Mouse (Mus musculus) telencephalon, adult 2 months (tissue): ENCODE results near the gene Polr2l.
"Not testable (repeated sequence)": the region's sequence is repeated elsewhere in the genome, so short reads cannot be mapped to it uniquely, and the experiment has no call there.

Experiments
- DNase-seq: peaks from one replicate; pipeline ENCODE4 v3.0.0-alpha.2; 2011; ENCODE audit warnings: low read depth, low spot score

Polr2l gene

DNA sequence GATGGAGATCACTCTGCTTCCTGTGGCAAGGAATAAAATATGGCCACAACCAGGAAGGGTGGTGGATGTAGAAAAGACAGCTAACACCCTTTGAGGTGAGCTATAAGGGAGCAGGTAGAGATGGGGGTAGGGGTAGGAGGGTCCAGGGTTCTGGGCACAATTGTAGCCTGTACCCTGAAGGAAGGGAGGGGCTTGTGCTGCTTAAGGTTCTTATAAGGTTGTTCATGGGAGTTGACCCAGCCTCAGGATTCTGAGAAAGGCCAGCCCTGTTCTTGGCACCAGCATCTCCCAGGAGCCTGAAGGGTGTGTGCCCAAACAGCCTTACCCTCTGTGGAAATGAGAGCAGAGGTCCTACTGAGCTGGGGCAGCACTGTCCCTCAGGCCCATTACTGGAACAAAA lies 23.0 kb downstream of the Polr2l start:
- no peak for DNase-seq

DNA sequence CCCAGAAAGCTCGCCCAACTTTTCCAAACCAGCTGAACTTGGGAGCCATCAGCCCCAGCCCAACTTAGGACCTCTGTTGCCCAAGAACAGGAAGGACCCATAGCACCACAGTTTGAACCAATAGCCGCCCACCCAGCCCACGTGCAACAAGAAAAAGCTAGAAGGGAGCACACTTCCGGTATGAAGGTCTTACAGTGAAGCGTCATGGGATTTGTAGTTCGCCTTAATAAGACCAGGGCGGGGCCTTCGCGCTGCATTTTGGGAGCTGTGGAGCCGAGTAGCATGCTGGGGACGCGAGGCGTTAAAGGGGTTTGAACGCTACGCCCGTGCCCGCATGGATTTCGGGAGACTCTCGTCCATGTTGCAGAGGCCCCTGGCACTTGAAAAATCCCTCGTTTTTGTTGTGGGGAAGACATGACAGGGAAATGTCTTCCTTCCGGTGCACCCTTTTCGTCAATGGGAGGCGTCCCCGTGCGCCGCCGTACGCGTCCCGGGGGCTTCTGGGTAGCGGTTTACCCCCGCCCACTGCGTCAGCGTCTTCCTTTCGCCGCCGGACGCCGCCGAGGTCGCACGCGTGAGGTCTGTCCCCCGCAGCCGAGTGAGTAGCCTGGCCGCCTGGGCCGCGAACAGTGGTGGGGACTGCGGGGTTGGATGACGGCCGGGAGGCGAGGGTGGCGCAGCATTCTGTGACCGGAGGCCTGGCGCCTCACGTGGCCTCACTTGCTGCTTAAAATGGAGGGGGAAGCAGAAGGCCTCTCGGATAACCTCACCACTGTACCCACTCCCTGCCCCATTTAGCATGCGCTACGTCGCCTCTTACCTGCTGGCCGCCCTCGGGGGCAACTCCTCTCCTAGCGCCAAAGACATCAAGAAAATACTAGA lies 27.6 kb downstream of the Polr2l start, which contains the start of gene Rplp2:
Rplp2 (plus strand) TSS at position 261 of the 882 bp plus-strand sequence.
- peak; percentile 97 for DNase-seq

DNA sequence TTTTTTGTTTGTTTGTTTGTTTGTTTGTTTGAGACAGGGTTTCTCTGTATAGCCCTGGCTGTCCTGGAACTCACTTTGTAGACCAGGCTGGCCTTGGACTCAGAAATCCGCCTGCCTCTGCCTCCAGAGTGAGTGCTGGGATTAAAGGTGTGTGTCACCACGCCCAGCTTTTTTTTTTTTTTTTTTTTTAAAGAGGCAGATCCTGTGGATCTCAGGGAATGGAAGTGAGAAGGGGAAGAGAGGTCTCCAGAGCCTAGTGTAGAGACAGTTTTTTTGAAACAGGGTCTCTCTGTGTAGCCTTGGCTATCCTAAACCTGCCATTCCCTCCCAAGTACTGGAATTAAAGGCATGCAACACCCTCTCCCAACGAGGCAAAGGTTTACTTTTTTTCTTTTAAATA lies 28.6 kb downstream of the Polr2l start:
- DNase-seq: not testable (repeated sequence)

DNA sequence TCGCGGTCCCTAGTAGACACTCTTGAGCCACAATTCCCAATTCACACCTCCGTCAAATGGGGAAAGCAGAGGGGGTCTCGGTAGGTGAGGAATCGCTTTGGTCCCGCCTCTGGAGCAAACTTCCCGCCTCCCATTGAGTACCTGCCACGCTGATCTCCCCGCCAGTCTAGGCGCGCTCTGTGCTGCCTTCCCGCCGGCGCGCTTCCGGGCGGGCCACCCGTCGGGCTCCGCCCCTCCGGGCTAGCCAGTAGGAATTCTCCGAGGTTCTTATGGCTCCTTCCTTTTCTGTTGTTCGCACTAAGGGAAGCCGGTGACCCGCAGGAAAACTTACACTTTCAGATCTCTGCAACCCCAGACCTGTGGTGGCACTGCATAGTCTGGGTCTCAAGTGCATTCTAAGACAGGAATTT lies 31.1 kb downstream of the Polr2l start, which contains the start of gene Pidd1:
Pidd1 (minus strand) TSS at position 198 of the 410 bp plus-strand sequence.
- no peak for DNase-seq

DNA sequence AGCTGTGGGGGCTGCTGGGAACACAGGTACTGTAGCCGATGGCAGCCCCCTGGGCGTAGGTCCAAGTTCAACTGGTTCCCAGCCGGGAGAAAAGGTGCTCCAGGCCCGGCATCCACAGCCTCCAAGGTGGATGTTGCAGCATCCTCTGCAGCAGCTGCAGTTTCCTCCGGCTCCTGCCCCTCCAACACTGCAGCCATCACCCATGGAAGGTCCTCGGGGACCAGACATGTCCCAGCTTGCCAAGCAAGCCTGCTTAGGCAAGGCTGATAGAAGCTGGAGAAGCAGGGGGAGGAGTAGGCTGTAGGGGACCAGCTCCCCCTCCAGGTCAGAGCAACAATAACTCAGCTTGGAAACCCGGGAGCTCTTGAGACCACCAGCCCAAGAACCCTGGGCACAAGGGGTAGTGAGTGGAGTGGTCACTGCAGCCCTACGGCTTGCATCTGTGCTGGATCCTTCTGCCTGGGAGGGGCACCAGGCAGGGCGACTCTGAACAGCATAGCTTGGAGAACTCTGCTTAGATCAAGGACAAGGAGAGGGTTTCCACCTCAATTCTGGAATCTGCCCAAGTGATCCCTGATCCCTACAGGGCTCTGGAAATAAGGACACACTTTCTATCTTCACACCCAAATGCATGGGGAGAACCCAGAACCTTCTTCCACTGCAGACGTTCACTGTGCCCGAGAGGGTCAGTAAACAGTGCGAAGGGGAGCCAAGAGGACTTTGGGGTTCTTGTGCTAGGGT lies 31.7 kb downstream of the Polr2l start:
- no peak for DNase-seq

DNA sequence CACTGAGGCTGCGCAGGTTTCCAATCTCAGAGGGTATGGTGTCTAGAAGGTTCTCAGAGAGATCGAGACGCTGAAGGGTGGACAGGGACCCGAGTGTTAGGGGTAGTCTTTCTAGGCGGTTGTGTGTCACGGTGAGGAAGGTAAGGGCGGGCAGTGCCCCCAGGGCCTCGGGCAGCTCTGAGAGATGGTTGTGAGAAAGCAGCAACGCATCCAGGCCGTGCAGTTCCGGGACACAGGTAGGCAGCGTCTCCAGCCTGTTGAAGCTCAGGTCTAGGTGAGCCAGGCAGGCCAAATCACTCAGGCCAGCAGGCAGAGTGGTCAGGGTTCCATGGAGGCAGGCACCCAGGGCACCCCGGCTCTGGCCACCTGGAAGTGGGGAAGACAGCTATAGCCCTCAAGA lies 32.7 kb downstream of the Polr2l start:
- no peak for DNase-seq

DNA sequence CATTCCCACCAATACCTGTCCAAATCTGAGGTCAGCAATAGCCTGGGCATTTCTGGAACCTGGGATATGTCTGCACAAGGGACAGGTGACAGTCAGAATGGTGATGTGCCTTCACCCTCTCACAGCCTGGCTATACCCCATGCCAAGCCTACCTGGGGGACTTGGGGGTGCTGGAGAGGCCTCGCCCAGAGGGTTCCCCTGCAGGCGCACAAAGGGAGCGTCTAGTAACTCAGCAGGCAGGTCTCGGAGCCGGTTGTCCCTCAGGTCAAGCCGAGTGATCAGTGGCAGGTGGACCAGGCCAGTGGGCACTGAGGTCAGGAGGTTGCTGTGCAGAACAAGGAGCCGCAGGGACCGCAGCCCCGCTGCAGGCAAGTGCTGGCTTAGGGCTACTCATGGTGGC lies 33.5 kb downstream of the Polr2l start:
- no peak for DNase-seq

DNA sequence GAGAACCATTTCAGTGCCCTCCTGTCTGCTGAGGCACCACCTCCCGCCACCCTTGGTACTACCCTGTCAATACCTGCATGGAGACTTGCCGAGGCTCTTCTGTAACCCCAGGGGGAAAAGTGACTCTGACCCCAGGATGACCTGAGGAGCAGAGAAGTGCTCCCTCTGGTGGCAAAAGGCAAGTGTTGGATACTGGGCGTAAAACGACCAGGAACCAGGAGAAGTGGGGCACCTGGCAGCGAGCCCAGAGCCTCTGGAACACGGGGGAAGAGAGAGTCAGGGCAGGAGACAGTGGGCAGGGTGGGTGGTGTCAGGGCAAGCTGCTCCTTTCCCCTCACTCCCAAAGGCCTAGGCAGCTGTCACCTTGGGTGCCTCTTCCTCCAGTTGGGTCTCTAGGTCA lies 34.3 kb downstream of the Polr2l start:
- DNase-seq: no peak

DNA sequence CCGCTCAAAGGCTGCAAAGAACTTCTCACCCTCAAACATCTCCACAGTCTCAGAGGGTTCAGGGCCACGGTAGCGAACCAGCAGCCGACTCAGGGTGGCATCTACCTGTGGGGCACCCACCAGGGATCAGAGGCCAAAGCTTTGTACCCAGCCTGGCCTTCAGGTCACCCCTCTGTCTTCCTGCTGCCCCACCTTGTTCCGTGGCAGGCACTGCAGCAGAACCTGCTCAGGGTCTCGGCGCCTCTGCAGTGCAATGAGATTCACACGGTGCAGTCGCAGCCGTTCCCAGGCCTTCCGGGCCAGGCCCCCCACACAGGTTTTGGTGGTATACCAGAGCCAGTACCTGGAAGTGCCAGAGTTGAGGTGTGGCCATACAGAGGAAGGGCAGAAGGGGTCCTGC lies 35.1 kb downstream of the Polr2l start:
- no peak for DNase-seq

DNA sequence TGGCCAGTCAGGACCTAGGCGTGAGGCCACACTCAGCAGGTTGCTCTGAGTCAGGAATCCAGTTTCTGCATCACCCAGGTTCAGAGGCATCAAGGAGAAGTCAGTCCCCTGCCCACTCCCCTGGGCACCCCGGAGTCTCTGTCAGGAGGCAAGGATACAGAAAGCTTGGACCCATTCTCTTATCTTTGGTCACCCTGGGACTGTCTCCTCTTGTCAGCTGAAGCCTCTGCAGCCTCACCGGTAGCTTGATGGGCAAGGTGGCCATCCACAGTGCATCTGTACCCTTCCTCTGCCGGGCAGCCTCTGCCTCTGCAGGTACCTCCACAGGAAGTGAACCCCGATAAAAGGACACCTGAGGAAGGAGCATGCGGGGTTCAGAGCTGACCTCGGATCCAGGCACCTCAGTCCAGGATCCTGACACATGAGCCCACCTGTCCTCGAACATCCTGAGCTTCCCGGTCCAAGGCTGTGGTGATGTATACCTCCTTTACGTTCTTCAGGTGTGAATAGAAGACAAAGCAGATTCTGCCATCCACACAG lies 35.7 kb downstream of the Polr2l start:
- no peak for DNase-seq

DNA sequence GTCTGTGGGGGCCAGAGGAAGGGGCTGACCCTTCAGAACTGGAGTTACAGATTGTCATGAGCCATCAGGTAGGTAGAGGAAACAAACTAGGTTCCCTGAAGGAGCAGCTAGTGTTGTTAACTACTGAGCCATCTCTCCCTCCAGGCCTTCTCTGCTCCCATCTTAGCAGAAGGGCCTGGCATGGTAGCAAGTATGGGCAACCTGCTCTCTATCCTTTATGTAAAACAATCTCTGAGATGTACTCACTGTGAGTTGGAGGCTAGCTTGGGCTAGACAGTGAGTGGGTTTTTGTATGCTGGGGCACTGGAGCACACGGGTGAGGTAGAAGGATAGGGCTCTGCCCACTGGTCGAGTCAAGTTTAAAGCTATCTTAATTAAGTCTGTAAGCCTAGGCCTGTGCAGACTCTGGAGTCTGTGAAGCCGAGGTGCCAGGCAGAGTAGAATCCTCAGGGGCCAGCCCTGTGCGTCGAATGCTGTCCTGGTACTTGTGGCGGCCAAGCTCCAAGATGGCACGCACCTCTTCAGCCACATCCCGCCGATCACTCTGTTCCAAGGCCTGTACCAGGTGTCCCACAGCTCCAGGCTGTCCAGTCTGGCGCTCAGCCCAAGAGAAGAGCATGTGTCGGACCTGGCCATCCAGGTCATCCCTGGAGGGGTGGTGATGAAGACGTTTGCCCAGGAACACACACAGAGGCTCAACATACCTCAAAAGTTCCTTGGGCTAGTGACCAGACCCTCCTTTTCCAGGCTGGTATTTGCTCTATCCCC lies 36.5 kb downstream of the Polr2l start:
- no peak for DNase-seq

DNA sequence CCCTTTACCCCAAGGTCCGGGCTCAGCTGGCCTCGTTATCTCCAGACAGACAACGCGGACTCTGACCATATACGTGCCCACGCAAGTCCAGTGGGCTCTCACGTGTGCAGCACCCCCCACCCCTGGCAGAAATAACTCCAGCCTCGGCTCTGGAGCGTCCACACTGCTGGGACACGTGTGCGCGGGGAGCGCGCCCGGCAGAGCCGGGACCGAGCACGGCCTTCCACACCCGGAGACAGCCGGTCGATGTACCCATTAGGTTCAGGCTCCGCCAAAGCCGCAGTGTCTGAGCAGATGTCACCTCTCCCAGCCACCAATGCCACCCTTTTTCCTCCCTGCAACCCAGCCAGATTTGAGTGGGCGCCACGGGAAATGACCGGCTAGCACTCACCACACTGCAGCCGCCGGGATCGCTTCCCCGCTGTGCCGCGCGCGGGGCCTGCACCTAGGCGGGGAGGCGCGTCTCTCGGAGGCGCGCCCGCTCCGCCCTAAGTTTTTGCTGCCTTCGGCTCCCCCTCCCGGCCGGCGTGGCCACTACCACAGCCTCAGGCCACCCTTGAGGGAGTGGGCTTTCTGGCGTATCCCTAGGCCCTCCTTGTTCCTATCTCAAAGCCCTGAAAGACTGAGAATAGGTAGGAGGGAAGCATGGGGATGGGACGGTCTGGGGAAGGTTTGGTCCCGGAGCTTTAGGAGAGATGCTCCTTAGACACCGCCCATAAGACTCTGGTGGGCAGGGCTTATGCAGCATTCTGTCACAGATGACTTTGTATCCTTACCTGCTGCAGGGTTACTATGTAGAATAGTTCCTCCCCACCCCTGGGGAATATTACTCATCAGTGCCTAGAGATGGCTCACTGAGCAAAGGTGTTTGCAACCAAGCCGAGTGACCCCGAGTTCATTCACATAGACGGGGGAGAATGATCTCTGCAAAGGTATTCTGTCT lies 37.5 kb downstream of the Polr2l start, which contains the start of gene Slc25a22:
Slc25a22 (minus strand) TSS at position 715 of the 943 bp plus-strand sequence.
- no peak for DNase-seq

DNA sequence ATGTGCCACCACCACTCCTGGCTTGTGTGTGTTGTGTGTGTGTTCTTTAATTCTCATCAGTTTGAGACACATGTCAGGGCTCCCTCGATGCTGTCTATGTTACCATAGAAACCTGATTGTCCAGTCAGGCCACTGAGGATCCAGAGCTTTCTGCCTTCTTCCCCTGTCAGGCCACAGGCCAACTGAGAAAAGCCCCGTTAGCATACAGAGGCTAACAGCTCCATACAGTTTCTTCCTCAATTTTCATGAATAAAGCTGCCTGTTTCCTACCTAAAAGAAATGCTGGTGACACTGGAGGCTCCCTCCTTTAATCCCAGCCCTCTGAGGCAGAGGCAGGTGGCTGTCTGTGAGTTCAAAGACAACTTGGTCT lies 38.4 kb downstream of the Polr2l start:
- no peak for DNase-seq

DNA sequence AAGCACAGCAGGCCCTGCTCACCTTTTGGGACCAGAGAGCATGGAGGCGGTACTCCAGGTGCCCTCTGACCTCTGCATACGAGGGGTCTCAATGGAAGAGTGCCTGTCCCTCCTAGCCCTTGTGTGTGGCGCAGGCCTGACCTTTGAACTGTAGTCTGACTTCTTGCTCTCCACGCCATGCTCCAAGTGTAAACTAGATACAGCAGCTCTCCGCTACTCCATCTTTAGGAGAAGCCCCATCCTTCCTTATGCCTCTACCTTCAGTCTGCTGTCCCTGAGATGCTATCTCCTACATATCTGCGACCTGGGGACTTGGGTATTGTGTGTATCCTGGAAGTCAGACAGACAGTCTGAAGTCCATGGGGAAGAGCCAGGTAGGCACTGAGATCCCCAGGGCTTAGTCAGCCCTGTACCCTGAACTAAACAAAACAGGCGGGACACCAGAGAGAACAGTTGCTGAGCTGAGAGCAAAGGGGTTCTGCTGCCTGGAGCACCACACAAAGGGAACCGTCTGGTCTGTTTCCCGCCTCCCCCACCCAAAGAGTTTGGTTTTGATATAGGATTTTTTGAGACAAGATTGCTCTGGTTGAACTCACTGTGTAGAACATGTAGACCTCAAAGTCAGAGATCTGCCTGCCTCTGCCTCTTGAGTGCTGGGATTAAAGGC lies 38.9 kb downstream of the Polr2l start:
- no peak for DNase-seq

DNA sequence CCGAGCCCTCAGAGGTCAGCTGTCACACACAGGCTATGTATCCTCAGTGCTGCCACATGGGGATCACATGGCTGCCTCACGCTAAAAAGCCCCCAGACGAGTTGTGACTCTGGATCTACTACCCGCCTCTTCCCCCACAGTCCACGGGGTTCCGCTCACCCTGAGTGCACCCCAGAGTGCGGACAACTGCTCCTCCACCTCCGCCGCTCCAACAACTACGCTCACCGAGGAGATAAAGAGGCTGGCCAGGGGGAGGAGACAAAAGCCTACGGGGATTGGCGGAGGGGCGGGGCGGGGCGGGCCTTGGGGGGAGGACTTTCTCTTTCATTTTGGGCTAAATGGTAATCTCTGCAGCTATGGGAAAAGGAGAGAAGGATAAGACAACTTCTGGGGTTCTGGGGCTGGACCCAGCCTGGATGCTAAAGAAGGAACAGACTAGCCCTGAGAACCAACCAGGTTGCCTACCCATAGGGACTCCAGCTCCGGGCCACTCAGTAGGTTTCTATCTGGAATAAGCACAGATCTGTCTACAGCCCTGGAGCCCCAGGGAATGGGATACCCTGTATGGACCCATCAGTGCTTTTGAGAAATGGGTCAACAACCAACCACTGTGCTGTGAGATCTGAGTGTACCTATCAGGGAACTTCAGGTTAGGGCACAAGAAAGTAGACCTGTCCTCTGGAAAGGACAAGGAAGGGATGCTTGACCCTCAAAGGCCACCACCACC lies 39.6 kb downstream of the Polr2l start:
- DNase-seq: no peak

DNA sequence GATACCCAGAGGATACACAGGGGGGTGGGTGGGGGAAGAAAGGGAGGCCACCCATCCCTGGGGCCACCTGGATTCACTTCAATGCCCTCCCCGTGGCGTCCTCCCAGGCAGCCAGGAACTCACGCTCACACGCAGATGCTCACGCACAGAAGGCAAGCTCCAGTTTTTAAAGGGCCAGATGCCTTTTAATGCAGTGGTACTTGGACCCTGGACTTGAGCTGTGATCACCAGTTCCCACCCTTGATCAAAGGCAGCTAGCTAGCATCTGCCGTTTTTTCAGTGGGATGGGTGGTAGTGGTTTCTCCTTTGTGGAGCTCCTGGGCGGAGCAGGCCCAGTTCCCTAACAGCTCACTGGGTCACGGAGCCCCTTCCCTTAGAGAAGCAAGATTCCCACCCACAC lies 40.5 kb downstream of the Polr2l start:
- peak; percentile 75 for DNase-seq

DNA sequence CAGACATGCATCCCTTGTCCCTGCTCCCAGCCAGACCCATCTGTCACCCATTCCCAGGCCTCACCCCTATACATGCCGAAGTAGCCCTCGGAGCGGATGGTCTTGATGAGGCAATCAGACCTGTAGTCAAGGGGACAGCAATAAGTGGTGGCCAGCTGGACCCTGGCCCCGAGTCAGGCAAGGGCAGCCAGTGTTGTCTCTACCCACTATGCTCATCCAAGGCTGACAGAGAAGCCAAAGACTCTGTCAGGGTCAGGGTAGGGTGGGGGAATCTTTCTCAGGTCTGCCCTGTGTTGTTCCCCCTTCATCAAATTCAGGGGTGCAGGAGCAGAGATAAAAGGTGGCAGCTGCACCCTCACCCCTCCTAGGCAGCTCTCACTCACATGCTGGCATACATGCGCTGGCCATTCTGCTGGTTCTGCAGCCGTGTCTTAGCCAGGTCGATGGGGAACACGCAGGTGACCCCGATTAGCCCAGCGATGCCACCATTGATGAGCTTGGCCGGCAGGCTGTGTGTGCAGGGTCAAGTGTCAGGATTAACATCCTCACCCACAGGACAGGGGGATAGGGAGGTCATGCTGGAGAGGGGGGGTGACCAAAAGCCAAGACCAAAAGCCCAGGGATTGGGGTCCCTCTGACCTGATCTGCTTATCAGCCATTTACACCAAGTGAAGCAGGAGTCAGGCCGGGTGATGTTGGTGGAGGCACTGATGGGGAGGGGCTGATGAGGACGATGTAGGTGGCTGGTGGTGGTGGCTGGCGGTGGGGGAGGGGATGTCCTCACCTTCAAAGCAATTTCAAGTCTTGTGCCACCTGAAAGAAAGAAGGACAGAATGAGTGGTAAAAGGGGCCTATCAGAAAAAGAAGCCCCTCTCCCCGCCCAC lies 41.2 kb downstream of the Polr2l start:
- no peak for DNase-seq
